Mouse (Mus musculus): ENCODE measurements around the gene Dppa2. TPM values are rescaled to one million over a fixed set of nuclear protein-coding genes. Genes with fewer than 3 reads are reported as not detected.

The Dppa2 gene
- polyA plus RNA-seq (2021; fragmentation: Nextera tagmentation), result not detected in 2 replicates
- long read RNA-seq, experiment 1, result 0 reads
- long read RNA-seq, experiment 2, result 0 reads

GRCm38 (mm10) chr16:48303509-48303908 lies at the start of gene Dppa2:
Dppa2 (plus strand) TSS chr16:48303908.

GRCm38 (mm10) chr16:48283517-48283916 lies 20.2 kb upstream of the Dppa2 start, which contains the start of gene Dppa4:
Dppa4 (plus strand) TSS chr16:48283733.

Other genes starting within 250 kb of the Dppa2 start
- gene Dppa4, start 20.2 kb upstream of the Dppa2 start, polyA plus RNA-seq (2021; fragmentation: Nextera tagmentation), result not detected in 2 replicates
- gene Gm5485, start 108.5 kb downstream of the Dppa2 start, polyA plus RNA-seq (2021; fragmentation: Nextera tagmentation), result not detected in 2 replicates
- not detected in 2 replicates for gene Morc1, start 127.3 kb downstream of the Dppa2 start, polyA plus RNA-seq (2021; fragmentation: Nextera tagmentation)